Mouse (Mus musculus) heart, adult 2 months (tissue): ENCODE measurements around the gene Elfn2. TPM values are rescaled to one million over a fixed set of nuclear protein-coding genes. Genes with fewer than 3 reads are reported as not detected.

Source experiments
- DNase-seq, 2 experiments: peaks; one replicate each; pipeline ENCODE4 v3.0.0; 2021
- H3K27ac ChIP-seq: fragments of 200-600 bp; 2 replicates; pipeline ENCODE4 v1.8.1; 2022
- H3K27me3 ChIP-seq: fragments of 200-500 bp; 2 replicates; pipeline ENCODE4 v1.6.1; 2012; ENCODE audit warnings: mild to moderate bottlenecking, low read length, inconsistent platforms, mixed read lengths; ENCODE audit not compliant: control insufficient read depth, insufficient read depth
- H3K36me3 ChIP-seq: fragments of 200-500 bp; 2 replicates; pipeline ENCODE4 v1.6.1; 2012; ENCODE audit warnings: low read length, inconsistent platforms; ENCODE audit not compliant: control insufficient read depth, insufficient read depth
- H3K4me1 ChIP-seq: fragments of 200-500 bp; 2 replicates; pipeline ENCODE4 v1.6.1; 2011; ENCODE audit warnings: low read length; ENCODE audit not compliant: control insufficient read depth, insufficient read depth
- H3K4me3 ChIP-seq: fragments of 200-600 bp; 2 replicates; pipeline ENCODE4 v1.8.1; 2022
- H3K79me2 ChIP-seq: fragments of 200-500 bp; replicated peaks from 2 replicates; pipeline ENCODE4 v1.6.1; 2012; ENCODE audit warnings: mild to moderate bottlenecking, inconsistent platforms, low read length, moderate library complexity, mixed read lengths; ENCODE audit not compliant: control insufficient read depth, insufficient read depth
- H3K9ac ChIP-seq: fragments of 200-500 bp; 2 replicates; pipeline ENCODE4 v1.6.1; 2012; ENCODE audit warnings: low read depth, mild to moderate bottlenecking, control low read depth, inconsistent platforms, low read length, mixed read lengths
- CTCF ChIP-seq: fragments of 200-600 bp; IDR thresholded peaks from 2 replicates; pipeline ENCODE4 v1.8.1; 2022; ENCODE audit warnings: antibody characterized with exemption, mild to moderate bottlenecking, moderate library complexity
- EP300 ChIP-seq: fragments of 200-500 bp; IDR thresholded peaks from 2 replicates; pipeline ENCODE4 v1.6.1; 2011; ENCODE audit warnings: low read depth, low read length, control low read depth; ENCODE audit not compliant: insufficient read depth
- POLR2A ChIP-seq: fragments of 200-500 bp; IDR thresholded peaks from 2 replicates; pipeline ENCODE4 v1.6.1; 2011; ENCODE audit warnings: mild to moderate bottlenecking, low read depth, low read length, control low read depth; ENCODE audit not compliant: insufficient read depth
- WGBS: fragments of 180-500 bp; shearing (Covaris S2); methylation state at CpG from one replicate; pipeline ENCODE4 v1.1.7; 2018; 5-methylcytosine and 5-hydroxymethylcytosine counted together
- intact Hi-C: fragments of 180-260 bp; cut with DNase I; formaldehyde crosslinking; loops from one replicate; pipeline ENCODE4 v1.15.1; 2025
- polyA plus RNA-seq: library from polyadenylated mRNA; depleted of rRNA; stranded (reverse); fragments of >200 nt; gene quantifications from 2 replicates; pipeline ENCODE4 v1.2.3, GENCODE M21; 2012
- total RNA-seq, 2 experiments: library from RNA; stranded (reverse); gene quantifications; 2 replicates each; pipeline ENCODE4 v1.2.3; 2021

The Elfn2 gene
- total and polyA plus RNA-seq, 3 experiments: 0.16 to 3.4 (median 1.3) TPM

DNA sequence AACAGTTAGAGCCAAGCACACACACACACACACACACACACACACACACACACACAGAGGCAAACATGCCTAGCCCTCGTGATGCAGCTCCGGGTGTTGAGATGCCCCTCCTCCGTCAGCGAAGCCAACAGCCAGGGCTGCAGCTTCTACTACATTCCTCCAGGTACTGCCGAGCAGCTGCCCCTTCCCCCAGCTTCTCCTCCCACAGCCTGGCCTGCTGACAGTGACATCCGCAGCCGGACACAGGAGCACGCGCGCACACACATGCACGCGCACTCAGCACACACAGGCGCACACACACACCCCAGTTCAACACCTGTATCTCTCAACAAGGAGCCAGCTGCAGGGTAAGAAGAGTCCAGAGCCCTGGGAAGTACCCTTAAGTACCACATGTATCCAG is 1.6 kb downstream of the Elfn2 start:
- no peaks in the 10 kb centered on the region for H3K36me3 ChIP-seq
- WGBS: 41% methylated on average over 13 of the region's 13 CpGs
- intact Hi-C loops: no loop called here
- no peak overlapping the region for H3K27ac ChIP-seq
- H3K4me1 ChIP-seq: no peaks in the 10 kb centered on the region; the same call in 1 of the 2 replicates
- H3K27me3 ChIP-seq: peaks cover 35% of the 10 kb centered on the region
- no peak for DNase-seq
- H3K79me2 ChIP-seq: no peaks in the 10 kb centered on the region
- no peak for TF ChIP-seq EP300
- TF ChIP-seq POLR2A: no peak
- TF ChIP-seq CTCF: no peak
- no peak overlapping the region for H3K4me3 ChIP-seq
- no peak overlapping the region for H3K9ac ChIP-seq

DNA sequence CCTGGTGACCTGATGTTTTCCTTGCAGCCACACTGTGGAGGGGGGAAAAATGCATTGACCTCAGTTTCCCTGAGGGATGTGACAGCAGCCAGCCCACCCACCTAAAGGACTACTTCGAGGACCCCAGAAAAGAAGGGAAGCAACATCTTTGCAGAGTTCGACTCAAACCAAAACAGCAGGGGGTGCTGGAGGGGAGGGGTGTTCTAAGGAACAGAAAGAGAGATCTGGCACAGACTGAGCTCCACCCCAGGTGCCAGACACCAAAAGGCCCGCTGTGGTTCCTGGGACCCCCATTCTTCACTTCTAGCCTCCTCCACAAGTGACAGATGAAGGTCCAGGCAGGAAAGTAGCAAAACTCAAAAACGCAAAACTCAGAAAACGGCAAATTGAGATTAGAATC is 2.7 kb downstream of the Elfn2 start:
- intact Hi-C loops: no loop called here
- Histone ChIP-seq H3K27me3 (peaks cover 39% of the 10 kb centered on the region), H3K4me3 (no peak overlapping the region), H3K27ac (no peak overlapping the region), H3K4me1 (no peaks in the 10 kb centered on the region; the same call in 1 of the 2 replicates), H3K9ac (no peak overlapping the region), H3K36me3 (no peaks in the 10 kb centered on the region), H3K79me2 (no peaks in the 10 kb centered on the region)
- TF ChIP-seq POLR2A (no peak), EP300 (no peak), CTCF (no peak)
- WGBS: 34% methylated on average over 5 of the region's 5 CpGs
- no peak for DNase-seq

DNA sequence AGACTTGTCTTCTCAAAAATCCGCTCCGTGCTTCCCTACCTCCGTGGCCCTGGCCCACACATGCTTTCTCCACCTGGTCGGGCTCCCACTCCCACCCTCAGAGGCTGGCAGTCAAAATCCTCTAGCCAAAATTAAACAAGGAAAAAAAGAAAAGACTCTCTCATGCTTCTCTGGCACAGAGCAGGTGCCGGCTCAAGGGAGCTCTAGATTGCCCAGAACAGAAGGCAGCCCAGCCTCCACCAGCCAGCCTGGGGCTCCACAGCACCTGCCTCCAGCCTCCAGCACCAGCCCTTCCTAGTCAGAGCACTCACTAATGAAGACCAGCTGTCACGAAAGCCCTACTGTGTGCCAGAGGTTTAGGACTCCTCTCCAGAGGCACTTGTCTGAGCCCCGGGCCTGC is 4.8 kb downstream of the Elfn2 start:
- no peak overlapping the region for H3K27ac ChIP-seq
- intact Hi-C loops: no loop called here
- WGBS: 82% methylated on average over 7 of the region's 7 CpGs
- TF ChIP-seq CTCF (no peak), POLR2A (no peak), EP300 (no peak)
- no peak overlapping the region for H3K4me3 ChIP-seq
- H3K79me2 ChIP-seq: no peaks in the 10 kb centered on the region
- DNase-seq: no peak
- H3K27me3 ChIP-seq: peaks cover 30% of the 10 kb centered on the region
- H3K36me3 ChIP-seq: no peaks in the 10 kb centered on the region
- H3K4me1 ChIP-seq: no peaks in the 10 kb centered on the region
- no peak overlapping the region for H3K9ac ChIP-seq

- Histone ChIP-seq H3K36me3 (no peaks in the 10 kb centered on the region), H3K4me1 (no peaks in the 10 kb centered on the region), H3K27me3 (peaks cover 19% of the 10 kb centered on the region), H3K9ac (no peak overlapping the region), H3K27ac (no peak overlapping the region), H3K79me2 (no peaks in the 10 kb centered on the region), H3K4me3 (no peak overlapping the region)
- 7% methylated on average over 53 of the region's 53 CpGs for WGBS
- intact Hi-C loops: no loop called here
- DNase-seq: peak in 1 of 2 experiments; percentile 27
- TF ChIP-seq EP300 (no peak), CTCF (no peak), POLR2A (no peak)
Measured at GRCm38 (mm10) chr15:78712335-78713258, 6.0 kb downstream of the Elfn2 start.

DNA sequence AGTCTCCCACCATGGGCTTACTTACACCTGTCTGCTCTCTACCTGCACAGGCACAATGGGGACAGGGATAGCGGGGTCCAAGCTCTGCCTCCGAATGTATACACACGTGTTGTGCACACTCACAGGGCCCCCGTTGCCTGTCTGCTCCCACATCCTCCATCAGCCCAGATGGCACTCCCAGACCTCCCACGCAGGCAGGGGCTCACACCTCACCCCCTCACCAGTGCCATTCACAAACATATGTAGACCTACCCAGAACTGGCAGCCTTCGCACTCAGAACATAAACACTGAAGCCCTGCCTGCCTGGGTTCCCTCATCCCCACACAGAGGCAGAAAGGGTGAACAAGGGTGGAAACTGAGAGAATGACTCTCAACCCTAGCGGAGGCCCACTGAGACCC is 6.6 kb downstream of the Elfn2 start:
- H3K27ac ChIP-seq: no peak overlapping the region
- no peaks in the 10 kb centered on the region for H3K4me1 ChIP-seq
- H3K79me2 ChIP-seq: no peaks in the 10 kb centered on the region
- no peak for DNase-seq
- H3K4me3 ChIP-seq: no peak overlapping the region
- intact Hi-C loops: no loop called here
- peaks cover 19% of the 10 kb centered on the region for H3K27me3 ChIP-seq
- 63% methylated on average over 7 of the region's 7 CpGs for WGBS
- no peak overlapping the region for H3K9ac ChIP-seq
- no peak for TF ChIP-seq EP300
- TF ChIP-seq POLR2A: no peak
- no peak for TF ChIP-seq CTCF
- no peaks in the 10 kb centered on the region for H3K36me3 ChIP-seq

DNA sequence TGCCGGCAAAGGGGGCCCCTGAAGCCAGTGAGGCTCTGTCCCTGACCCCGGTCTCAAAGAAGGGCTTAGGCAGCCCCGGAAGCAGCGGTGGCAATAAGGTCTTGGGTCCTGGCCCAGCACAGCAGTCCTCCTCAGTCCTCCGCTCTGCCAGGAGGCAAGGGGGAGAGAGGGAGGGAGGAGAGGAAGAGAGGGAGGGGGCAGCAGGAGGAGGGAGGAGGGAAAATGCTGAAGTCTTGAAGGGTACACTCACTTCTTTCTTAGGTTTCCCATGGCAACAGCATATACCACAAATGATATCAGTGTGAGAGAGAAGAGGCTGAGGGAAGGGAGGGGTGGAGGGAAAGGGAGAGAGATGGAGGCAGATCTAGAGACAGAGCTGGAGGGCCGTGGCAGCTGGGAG is 7.9 kb downstream of the Elfn2 start:
- no peaks in the 10 kb centered on the region for H3K4me1 ChIP-seq
- H3K27ac ChIP-seq: no peak overlapping the region
- H3K79me2 ChIP-seq: no peaks in the 10 kb centered on the region
- H3K4me3 ChIP-seq: no peak overlapping the region
- 47% methylated on average over 6 of the region's 6 CpGs for WGBS
- no peak for DNase-seq
- intact Hi-C loops: no loop called here
- TF ChIP-seq EP300 (no peak), CTCF (no peak), POLR2A (no peak)
- no peaks in the 10 kb centered on the region for H3K36me3 ChIP-seq
- H3K27me3 ChIP-seq: peaks cover 13% of the 10 kb centered on the region
- no peak overlapping the region for H3K9ac ChIP-seq
